Mouse (Mus musculus): ENCODE results near the gene Ythdf1. TPM values are rescaled to one million over a fixed set of nuclear protein-coding genes. Genes with fewer than 3 reads are reported as not detected.

Ythdf1 gene
- 75.7 and 77.9 TPM in 2 replicates for polyA plus RNA-seq (2014; fragmentation: Nextera tagmentation; extraction: Ambion mirVana)

DNA sequence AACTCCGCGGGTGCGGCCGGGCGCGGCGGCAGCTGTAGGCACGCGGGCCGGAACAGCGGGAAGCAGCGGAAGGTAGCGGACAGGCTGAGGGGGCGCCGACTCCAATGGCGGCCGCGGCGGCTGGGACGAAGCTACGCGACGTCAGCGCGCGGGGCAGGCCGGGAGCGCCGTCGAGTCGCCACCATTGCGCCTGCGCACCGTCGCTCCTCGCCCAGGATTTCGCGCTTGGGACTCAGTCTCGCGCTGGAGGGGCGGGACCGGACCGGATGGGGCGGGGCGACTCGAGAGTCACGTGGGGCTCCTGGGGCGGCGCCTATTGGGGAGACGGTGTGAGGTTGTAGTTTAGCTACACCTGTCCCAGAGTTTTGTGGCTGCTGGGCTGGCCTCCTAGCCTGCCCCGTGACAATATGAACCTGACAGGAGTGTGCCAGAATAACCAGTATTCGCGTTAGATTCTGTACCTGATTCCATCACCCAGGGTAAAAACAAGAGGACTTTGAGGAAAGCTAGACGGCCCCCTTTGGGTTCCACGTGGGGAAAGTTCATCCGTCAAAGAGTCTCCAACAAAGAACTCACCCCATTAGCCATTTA, at the start of gene Ythdf1:
Gene Ythdf1 (minus strand): TSS at position 140 of the 591 bp plus-strand sequence.
- H3K4me1 ChIP-seq (ENCODE audit: control insufficient read depth, insufficient read depth, low read length), result peaks cover 6% of the 10 kb centered on the region
- ATAC-seq (ENCODE audit: insufficient read depth, low FRiP score, low TSS enrichment) (peak; percentile 94), DNase-seq (ENCODE audit: low spot score) (peak; percentile 99)
- WGBS, result under 1% methylated on average over 55 of the region's 56 CpGs
- no peaks in the 10 kb centered on the region for H3K27me3 ChIP-seq (ENCODE audit: control insufficient read depth, insufficient read depth, low read length)
- H3K9ac ChIP-seq (ENCODE audit: low read length), result peak within 1 kb of the TSS; percentile 99
- H3K4me3 ChIP-seq (ENCODE audit: low read depth, low read length), result peak within 1 kb of the TSS; percentile 100
- H3K27ac ChIP-seq (ENCODE audit: low read depth, low read length), result peak within 1 kb of the TSS; percentile 36
- peak within 1 kb of the TSS; percentile 85 for H3K4me2 ChIP-seq (ENCODE audit: low read depth)
- no peaks in the 10 kb centered on the region; the same call in 1 of the 2 replicates for H3K36me3 ChIP-seq (ENCODE audit: control insufficient read depth, insufficient read depth, low read length)
- H3K9me3 ChIP-seq (ENCODE audit: control insufficient read depth, low read length), result no peaks in the 10 kb centered on the region

DNA sequence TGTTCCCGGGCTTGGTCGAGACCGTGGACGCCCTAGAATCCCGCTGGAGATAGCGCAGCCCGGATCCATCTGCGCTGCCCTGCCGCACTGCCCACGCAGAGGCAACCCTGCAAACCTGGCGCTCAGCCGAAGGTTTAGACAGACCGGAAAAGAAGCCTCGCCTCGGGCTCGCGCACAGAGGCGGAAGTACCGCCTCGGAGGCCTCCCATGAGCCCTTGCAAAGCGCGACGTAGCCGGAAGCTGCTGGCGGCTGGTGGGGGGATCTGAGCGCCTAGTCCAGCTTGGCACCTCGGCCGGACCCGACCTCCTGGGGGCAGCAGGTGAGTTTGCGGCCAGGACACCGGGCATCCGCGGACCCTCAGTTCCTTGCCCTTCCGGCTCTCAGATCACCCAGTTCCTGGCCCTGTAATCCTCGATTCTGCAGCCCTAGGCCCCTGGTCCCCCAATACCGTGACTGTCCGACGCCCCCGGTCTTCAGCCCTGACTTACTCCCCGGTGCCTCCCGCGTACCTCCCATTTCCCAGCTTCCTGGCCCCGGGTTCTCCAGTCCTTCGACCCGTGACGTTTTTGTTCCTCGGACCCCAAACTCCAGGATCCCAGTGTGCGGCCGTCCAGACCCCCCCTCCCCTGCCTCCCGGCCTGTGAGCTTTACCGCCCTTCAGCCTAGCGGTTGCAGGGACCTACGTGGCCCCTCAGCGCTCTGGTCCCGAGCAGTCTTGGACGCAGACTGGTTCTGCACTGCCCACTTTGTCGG, 46.4 kb upstream of the Ythdf1 start, which contains the start of gene Arfgap1:
Gene Arfgap1 (plus strand): TSS at position 216 of the 754 bp plus-strand sequence.
- WGBS, result under 1% methylated on average over 57 of the region's 57 CpGs

DNA sequence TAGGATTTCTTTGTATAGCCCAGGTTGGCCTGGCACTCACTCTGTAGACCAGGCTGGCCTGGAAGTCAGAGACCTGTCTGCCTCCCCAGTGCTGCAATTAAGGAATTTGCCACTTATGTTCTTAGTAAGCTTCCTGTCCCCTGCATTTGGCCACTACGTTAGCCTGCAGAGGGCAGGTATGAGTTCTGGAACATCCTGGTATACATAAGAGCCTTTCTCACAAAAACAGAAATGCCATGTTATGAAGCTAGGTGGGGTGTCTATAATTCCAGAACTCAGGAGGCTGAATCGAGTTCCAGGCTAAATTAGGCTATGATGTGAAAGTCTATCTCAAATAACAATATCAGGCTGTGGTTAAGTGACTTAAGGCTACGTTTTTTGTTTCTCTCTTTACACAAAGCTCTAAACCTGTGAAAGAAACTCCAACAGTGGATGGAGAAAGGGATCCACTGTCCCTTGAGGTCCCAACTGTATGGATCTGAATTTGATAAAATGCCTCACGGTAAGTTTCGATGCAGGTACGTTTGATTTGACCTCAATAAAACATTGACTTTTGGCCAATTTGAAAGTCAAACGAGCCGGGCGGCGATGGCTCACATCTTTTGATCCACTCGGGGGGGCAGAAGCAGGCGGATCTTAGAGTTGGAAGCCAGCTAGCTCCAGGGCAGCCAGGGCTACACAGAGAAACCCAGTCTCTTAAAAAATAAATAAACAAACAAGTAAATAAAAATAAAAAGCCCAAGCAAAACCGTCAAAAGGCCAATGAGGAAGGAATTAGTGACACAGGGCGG, 45.5 kb upstream of the Ythdf1 start:
- Histone ChIP-seq H3K27ac (ENCODE audit: low read depth, low read length) (peak overlapping the region; percentile 70; the same call in 1 of the 2 replicates), H3K4me2 (ENCODE audit: low read depth) (peak overlapping the region; percentile 93), H3K27me3 (ENCODE audit: control insufficient read depth, insufficient read depth, low read length) (no peaks in the 10 kb centered on the region), H3K36me3 (ENCODE audit: control insufficient read depth, insufficient read depth, low read length) (peaks cover 5% of the 10 kb centered on the region), H3K4me3 (ENCODE audit: low read depth, low read length) (peak overlapping the region; percentile 91), H3K9ac (ENCODE audit: low read length) (peak overlapping the region; percentile 91), H3K9me3 (ENCODE audit: control insufficient read depth, low read length) (no peaks in the 10 kb centered on the region), H3K4me1 (ENCODE audit: control insufficient read depth, insufficient read depth, low read length) (peaks cover 11% of the 10 kb centered on the region)
- ATAC-seq (ENCODE audit: insufficient read depth, low FRiP score, low TSS enrichment), result 0 out of 2 replicates have a peak, but pooled peaks have one; percentile 8
- no peak for DNase-seq (ENCODE audit: low spot score)
- 21% methylated on average over 14 of the region's 14 CpGs for WGBS

More for the DNA sequence above, 46.4 kb upstream of the Ythdf1 start, which contains the start of gene Arfgap1:
- H3K27me3 ChIP-seq (ENCODE audit: control insufficient read depth, insufficient read depth, low read length), result no peaks in the 10 kb centered on the region
- DNase-seq (ENCODE audit: low spot score), result peak; percentile 90
- peak; percentile 85 for ATAC-seq (ENCODE audit: insufficient read depth, low FRiP score, low TSS enrichment)
- H3K4me3 ChIP-seq (ENCODE audit: low read depth, low read length), result peak within 1 kb of the TSS; percentile 91
- H3K27ac ChIP-seq (ENCODE audit: low read depth, low read length), result peak within 1 kb of the TSS; percentile 70; the same call in 1 of the 2 replicates
- H3K4me1 ChIP-seq (ENCODE audit: control insufficient read depth, insufficient read depth, low read length), result peaks cover 11% of the 10 kb centered on the region
- H3K9ac ChIP-seq (ENCODE audit: low read length), result peak within 1 kb of the TSS; percentile 91
- H3K4me2 ChIP-seq (ENCODE audit: low read depth), result peak within 1 kb of the TSS; percentile 93
- peaks cover 9% of the 10 kb centered on the region for H3K36me3 ChIP-seq (ENCODE audit: control insufficient read depth, insufficient read depth, low read length)
- H3K9me3 ChIP-seq (ENCODE audit: control insufficient read depth, low read length), result no peaks in the 10 kb centered on the region

DNA sequence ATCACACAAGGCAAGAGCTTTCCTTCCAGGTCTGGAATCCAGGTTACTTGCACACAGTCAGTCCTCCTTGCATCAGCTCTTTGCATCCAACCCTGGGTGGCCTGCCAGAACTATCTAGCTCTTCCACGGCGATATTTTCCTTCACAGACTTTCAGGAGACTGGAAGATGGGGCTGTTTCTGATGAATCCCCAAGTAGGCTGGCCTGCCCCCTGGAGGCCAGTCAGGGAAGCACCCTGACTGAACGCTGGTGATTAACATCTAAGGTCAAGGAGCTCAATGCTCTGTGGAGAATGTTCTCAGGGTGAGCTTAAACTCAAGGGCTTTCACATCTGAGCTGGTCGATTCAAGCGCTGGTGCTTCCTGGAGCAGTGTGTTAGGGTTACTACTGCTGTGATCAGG, 43.2 kb upstream of the Ythdf1 start:
- Histone ChIP-seq H3K4me1 (ENCODE audit: control insufficient read depth, insufficient read depth, low read length) (peaks cover 11% of the 10 kb centered on the region), H3K27ac (ENCODE audit: low read depth, low read length) (no peak overlapping the region), H3K9me3 (ENCODE audit: control insufficient read depth, low read length) (no peaks in the 10 kb centered on the region), H3K4me3 (ENCODE audit: low read depth, low read length) (no peak overlapping the region), H3K27me3 (ENCODE audit: control insufficient read depth, insufficient read depth, low read length) (no peaks in the 10 kb centered on the region), H3K9ac (ENCODE audit: low read length) (no peak overlapping the region), H3K36me3 (ENCODE audit: control insufficient read depth, insufficient read depth, low read length) (no peaks in the 10 kb centered on the region), H3K4me2 (ENCODE audit: low read depth) (no peak overlapping the region)
- 7% methylated on average over 5 of the region's 5 CpGs for WGBS
- peak; percentile 80 for DNase-seq (ENCODE audit: low spot score)
- no peak; the same call in 1 of the 2 replicates for ATAC-seq (ENCODE audit: insufficient read depth, low FRiP score, low TSS enrichment)

DNA sequence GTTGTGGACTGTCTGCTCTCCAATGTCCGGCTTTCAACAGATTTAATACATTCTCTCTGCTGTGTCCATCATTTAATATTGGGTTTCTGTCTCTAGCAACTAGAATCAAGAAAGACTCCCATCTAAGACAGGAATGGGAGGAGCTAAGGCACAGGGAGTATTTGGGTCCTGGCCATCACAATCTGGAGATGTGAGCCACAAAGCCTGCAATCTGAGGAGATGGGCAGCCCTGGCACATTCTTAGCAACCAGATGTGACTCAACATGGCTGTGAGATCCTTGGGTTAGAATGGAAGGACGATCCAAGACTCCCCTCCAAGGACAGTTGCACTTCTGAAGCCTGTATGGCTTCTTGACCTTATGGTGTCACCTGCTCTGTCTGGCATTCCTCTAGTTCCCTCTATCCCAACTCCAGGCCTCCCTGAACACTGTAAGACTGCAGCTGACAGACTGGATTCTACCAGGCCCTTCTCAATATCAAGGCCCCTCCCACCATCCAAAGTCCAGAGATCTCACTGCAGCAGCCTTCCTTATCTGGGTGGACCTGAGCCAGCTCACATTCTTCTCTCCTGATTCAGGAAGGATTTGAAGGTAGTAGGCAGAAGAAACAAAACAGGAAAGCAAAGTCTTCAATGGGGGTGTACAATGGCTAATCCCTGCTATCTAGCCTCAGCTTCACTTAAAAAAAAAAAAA, 42.0 kb upstream of the Ythdf1 start:
- 69% methylated on average over 2 of the region's 2 CpGs for WGBS
- H3K9me3 ChIP-seq (ENCODE audit: control insufficient read depth, low read length), result no peaks in the 10 kb centered on the region
- H3K36me3 ChIP-seq (ENCODE audit: control insufficient read depth, insufficient read depth, low read length), result no peaks in the 10 kb centered on the region
- no peak overlapping the region for H3K27ac ChIP-seq (ENCODE audit: low read depth, low read length)
- H3K4me2 ChIP-seq (ENCODE audit: low read depth), result no peak overlapping the region
- no peaks in the 10 kb centered on the region for H3K27me3 ChIP-seq (ENCODE audit: control insufficient read depth, insufficient read depth, low read length)
- no peak for ATAC-seq (ENCODE audit: insufficient read depth, low FRiP score, low TSS enrichment)
- no peak for DNase-seq (ENCODE audit: low spot score)
- no peak overlapping the region for H3K4me3 ChIP-seq (ENCODE audit: low read depth, low read length)
- H3K9ac ChIP-seq (ENCODE audit: low read length), result no peak overlapping the region
- H3K4me1 ChIP-seq (ENCODE audit: control insufficient read depth, insufficient read depth, low read length), result peaks cover 6% of the 10 kb centered on the region

DNA sequence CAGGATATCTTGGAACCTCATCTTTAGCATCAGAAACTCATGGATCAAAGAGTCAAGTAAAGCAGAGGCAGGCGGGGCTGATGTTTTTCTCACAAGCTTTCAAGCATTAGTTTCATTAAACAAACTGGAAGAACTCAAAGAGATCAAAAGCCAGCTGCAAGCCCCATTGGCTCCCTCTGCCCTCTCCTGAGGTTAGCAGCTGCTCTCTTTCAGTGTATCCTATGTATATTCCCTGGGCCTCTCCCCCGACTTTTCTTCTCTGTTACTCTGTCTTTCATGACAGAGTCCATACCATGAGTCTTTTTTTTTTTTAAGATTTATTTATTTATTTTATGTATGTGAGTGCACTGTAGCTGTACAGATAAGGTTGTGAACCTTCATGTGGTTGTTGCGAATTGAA, 39.4 kb upstream of the Ythdf1 start:
- Histone ChIP-seq H3K27me3 (ENCODE audit: control insufficient read depth, insufficient read depth, low read length) (no peaks in the 10 kb centered on the region), H3K4me1 (ENCODE audit: control insufficient read depth, insufficient read depth, low read length) (no peaks in the 10 kb centered on the region), H3K9ac (ENCODE audit: low read length) (no peak overlapping the region), H3K36me3 (ENCODE audit: control insufficient read depth, insufficient read depth, low read length) (no peaks in the 10 kb centered on the region), H3K9me3 (ENCODE audit: control insufficient read depth, low read length) (no peaks in the 10 kb centered on the region), H3K27ac (ENCODE audit: low read depth, low read length) (no peak overlapping the region), H3K4me3 (ENCODE audit: low read depth, low read length) (no peak overlapping the region), H3K4me2 (ENCODE audit: low read depth) (no peak overlapping the region)
- 71% methylated on average over 3 of the region's 3 CpGs for WGBS
- DNase-seq (ENCODE audit: low spot score), result no peak
- ATAC-seq (ENCODE audit: insufficient read depth, low FRiP score, low TSS enrichment), result no peak

DNA sequence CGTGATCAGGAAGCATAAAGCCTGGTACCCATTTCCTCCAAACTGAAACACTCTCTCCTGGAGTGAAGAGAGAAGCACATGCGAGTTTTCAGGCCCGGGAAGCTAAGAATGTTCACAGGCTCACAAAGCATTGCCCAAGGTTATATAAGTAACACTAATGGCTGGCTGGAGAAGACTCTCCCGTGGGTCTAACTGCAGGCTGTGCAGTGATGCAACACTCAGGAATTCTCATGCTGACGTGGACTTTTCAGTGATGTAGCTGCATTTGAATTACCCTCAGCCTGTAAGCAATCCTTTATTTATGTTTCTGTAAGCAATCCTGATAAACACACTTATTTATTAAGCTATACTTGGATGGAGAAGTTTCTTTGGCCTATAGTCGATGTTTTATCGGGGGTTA, 38.9 kb upstream of the Ythdf1 start:
- no peaks in the 10 kb centered on the region for H3K36me3 ChIP-seq (ENCODE audit: control insufficient read depth, insufficient read depth, low read length)
- no peak overlapping the region for H3K4me2 ChIP-seq (ENCODE audit: low read depth)
- no peak overlapping the region for H3K9ac ChIP-seq (ENCODE audit: low read length)
- DNase-seq (ENCODE audit: low spot score), result no peak
- no peak overlapping the region for H3K27ac ChIP-seq (ENCODE audit: low read depth, low read length)
- ATAC-seq (ENCODE audit: insufficient read depth, low FRiP score, low TSS enrichment), result no peak
- no peak overlapping the region for H3K4me3 ChIP-seq (ENCODE audit: low read depth, low read length)
- H3K27me3 ChIP-seq (ENCODE audit: control insufficient read depth, insufficient read depth, low read length), result no peaks in the 10 kb centered on the region
- WGBS, result 76% methylated on average over 7 of the region's 7 CpGs
- no peaks in the 10 kb centered on the region for H3K9me3 ChIP-seq (ENCODE audit: control insufficient read depth, low read length)
- no peaks in the 10 kb centered on the region; the same call in 1 of the 2 replicates for H3K4me1 ChIP-seq (ENCODE audit: control insufficient read depth, insufficient read depth, low read length)

Measured in neural tube, embryonic 11.5 days (tissue).